Mouse (Mus musculus): ENCODE results near the gene Gm10375.

The Gm10375 gene

DNA sequence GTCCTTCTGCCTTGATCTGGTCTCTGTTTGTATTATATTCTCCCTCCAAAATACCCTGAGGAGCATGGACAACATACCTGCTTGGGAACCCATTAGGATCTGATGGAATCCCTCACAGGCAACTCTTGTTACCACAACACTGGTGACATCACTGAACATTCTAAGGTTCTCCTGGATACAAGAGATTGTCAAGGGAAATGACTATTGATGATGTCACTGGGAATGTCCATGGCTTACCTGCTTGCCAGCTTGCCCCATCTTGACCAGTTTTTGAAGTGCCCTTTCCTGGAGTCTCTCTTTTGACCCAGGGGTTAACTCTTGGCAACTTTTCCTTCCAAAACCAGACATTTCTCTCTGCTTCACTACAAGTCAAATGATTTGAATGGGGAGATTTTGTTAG lies at the start of gene Gm10375:
Gm10375 (minus strand) TSS at position 101 of the 400 bp plus-strand sequence.
- in situ Hi-C loops (cut with MboI, MseI): loop anchor here (5.0 to 10.0 kb wide), 2 partner anchors 261 to 1423 kb away; partner anchors contain the start of gene 1700001F09Rik (in 1 of the 2)

DNA sequence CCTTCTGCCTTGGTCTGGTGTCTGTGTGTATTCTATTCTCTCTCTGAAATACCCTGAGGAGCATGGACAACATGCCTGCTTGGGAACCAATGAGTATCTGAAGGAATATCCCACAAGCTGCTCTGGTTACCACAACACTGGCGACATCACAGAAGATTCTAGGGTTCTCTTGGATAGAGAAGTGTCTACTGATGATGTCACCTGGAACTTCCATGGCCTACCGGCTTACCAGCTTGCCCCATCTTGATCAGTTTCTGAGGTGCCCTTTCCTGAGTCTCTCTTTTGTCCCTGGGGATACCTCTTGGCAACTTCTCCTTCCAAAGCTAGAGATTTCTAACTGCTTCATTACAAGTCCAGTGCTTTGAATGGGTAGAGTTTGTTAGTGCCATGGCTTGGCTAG lies 28.8 kb downstream of the Gm10375 start, which contains the start of gene Gm17654:
Gm17654 (minus strand) TSS at position 101 of the 400 bp plus-strand sequence.
- in situ Hi-C loops (cut with MboI, MseI): loop anchor here (5.0 to 25.0 kb wide), 4 partner anchors 592 to 1957 kb away; partner anchors contain the start of genes Gm3072 (in 2 of the 2) and Gm6401 (in 1 of the 2)

- in situ Hi-C loops (cut with MboI, MseI): loop anchor here (5.0 to 25.0 kb wide), 4 partner anchors 591 to 1956 kb away; partner anchors contain the start of genes Gm3072 (in 2 of the 2) and Gm6401 (in 1 of the 2)
Measured at GRCm38 (mm10) chr14:43577969-43578368, 29.8 kb downstream of the Gm10375 start.
